Mouse (Mus musculus) layer of hippocampus, adult 11-12 months (tissue): ENCODE measurements at regions not wholly inside any gene's neighbourhood (a gene's known extent, or its start where the extent isn't known, plus 50 kb on each side); places are given as distances from the start of the nearest gene placed in this dataset.

ENCODE experiments used
- DNase-seq: peaks from one replicate; pipeline ENCODE4 v3.0.0; 2022; ENCODE audit warnings: low spot score

DNA sequence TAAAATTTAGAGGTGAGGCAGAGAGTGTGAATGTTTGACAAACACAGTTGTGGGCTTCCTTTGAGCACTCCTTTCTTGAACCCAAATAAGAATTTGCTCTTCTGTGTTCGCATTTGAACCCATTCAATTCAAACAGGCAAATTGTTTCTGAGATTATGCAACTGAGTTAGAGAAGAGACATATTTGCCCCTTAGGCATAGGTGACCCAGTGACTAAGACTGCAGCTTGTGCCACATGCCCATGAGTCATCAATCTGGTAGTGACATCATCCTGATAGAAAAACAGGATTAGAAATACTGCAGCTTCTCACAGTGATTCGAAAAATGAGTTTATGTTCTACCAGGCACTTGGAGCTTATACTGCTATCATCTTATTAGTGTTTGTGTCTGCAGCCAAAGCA is 67.2 kb downstream of the Zfp622 start:
- no peak for DNase-seq

DNA sequence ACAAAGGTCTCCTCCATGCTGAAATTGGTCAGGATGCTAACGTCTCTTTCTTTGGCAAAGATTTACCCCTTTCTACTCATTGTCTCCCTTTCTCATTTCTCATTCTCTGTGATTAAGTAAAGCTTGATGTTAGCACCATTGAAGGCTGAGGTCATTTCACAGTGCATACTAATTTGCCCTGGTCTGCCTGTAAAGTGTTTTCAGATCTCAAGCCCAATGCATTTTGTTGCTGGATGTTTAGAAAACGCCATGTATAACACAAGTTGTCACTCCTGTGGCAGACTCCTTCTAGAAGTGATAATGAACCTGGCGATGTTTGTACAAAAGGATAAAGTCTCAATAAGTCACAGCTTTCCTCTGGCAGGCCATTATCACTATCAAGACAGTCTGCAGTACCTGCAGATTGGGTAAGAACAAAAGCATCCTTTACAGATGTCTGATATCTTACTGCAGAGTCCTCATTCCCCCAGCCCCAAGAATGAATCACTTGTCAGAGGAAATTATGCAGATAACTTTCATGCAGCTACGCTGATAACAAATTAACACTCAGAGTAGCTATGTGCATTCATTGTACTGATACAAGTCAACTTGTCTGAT is 68.7 kb downstream of the Zfp622 start:
- no peak for DNase-seq

DNA sequence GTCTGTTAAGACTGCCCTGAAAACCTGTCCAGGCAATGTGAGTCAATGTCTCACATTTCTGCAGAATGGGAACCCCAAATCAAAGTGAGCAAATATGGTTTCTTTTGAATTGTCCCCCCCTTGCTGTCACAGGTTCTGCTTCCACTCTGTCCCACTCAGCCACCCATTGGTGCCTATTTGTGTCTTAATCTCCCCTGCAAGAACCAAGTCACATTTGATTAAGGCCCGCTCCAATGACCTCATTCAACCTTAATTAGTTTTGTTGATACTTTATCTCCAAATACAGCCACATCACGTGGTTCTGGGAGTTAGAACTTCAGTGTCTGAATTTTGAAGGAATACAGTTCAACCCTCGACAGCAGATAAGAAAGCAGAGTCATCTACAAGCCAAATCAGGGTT is 73.9 kb downstream of the Zfp622 start:
- no peak for DNase-seq

DNA sequence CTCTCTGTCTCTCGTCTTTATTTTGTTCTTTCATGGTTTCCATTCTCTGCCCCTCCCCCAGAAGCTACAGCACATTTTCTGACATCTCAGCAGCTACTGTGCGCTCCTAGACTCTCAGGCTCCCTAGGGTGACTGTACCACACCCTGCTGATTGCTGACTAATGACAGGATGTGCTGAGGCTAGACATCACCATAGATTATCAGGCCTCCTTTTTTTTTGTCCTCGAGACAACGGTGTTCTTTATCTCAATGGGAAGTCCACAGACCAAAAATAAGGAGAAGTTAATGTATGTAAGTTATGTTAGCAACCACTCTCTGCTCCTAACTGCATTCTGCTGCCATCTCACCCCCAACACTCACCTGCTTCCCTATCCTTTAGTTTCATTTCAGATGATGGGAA is 116.0 kb downstream of the Zfp622 start:
- no peak for DNase-seq

DNA sequence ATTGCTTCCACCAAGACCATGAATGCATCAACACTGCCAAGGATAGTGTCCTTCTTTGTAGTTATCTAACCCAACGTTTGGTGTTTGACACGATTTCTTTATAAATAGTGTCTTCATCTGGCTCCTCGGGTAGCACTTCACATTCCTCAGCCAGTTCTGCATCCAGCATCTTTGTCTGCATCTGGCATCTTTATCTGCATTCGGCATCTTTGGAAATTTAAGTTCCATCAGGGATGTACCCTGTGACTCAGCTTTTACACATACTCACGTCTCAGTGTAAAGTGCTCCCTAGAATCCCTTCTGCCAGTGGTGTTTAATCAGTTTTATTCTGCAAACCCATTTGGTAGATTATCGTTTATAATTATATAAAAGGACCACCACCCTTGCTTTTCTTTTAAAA is 123.8 kb downstream of the Zfp622 start:
- DNase-seq = no peak

DNA sequence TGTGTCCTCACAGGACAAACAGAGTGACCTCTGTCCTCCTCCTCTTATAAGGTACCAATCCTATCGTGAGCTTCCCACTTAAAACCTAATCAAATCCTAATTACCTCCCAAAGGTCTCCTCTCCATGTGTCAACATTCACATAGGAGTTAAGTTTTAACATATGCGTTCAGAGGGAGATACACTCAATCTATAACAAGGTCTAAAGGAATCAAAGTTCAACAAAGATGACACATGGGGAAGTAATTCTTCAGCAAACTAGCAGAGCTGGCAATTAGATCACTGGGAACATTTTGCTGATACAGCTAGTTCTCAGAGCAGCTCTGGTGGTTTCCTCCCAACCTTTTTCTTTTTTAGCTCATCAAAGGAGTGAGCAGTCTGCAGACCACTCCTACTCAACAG is 160.0 kb downstream of the Zfp622 start:
- DNase-seq = no peak

DNA sequence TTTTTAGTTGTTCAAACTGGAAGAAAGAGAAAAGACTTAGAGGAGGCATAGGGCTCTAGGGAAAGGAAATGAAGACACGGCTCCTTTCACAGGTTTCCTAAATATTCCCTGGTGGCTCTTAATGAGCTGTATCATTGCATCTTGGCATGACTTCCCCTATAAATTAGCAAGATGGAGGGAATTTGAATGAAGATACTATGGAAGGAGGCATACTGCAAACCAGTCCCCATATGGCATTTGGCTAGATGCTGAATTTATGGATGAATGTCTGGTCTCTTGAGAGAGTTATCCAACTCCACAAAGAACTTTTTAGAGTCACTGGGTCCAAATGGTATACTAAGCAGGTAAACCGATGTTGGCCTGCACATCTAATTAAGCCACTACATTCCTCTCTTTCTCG is 150.3 kb upstream of the March11 start:
- no peak for DNase-seq

DNA sequence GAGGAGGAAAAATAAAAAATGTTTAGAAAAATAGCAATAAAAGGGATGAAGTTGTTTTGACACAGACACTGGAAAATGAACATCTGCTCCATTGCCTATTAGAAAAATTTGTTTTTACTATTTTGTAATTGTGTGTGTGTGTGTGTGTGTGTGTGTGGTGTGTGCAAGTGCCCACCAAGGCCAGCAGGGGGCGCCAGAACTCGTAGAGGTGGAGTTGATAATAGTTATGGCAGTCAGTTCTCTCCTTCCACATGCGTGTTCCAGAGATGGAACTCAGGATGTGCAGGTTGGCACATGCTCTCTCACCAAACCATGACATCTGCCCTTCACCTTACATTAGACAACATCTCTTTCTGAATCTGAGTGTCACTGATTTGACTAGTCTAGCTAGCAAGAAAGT is 123.9 kb upstream of the March11 start:
- no peak for DNase-seq

DNA sequence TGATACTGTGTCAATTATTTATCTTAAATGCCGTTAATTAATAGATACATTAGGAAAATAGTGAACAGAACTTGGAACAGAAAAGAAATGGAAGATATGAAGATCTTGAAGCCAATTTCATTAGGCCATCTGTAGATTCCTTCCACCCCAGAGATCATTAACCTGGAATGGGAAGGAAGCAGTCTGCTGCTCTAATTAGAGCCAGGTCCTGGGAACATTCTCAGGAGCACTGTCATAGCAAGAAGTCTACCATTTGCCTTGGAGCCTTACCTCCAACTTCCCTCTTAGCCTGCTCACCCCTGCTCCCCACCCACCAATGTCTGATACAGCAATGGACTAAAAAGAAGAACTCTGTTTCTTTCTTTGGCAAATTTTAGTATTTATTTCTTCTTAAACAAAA is 113.3 kb upstream of the March11 start:
- DNase-seq = no peak

DNA sequence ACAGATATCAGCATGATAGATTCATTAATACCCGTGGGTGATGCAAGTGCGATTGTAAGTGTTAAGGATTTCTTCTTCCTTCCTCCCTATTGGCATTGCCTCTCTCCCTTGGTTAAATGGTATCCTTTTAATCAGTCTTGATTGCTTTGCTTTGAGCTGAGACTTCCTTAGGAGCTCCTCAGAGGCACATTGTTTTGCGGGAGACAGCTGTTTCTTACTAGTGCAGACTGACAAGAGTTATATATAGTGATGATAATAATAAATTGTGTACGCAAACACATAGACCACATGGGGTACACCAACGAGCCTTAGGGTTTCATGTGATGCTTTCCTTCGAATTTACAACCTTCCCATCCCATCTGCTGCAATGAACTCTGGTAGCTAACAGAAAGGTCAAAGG is 102.0 kb upstream of the March11 start:
- DNase-seq = no peak

DNA sequence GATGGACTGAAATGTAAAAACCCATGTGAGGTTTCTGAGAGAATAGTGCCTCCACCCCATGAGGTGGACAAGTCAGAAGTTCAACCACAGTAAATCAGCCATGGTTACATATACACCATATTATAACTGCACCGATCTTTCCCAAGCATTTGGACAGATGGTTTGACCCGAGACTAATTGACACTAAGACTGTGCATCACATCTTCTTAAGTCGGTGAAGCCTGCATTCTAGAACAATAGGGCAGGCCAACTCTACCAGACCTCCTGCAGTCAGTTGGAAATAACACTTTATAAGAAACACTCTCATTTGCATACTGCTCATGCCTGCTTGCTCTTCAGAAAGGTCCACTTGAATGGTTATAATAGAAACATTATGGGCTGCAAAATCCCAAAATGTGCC is 88.0 kb upstream of the March11 start:
- DNase-seq = no peak

DNA sequence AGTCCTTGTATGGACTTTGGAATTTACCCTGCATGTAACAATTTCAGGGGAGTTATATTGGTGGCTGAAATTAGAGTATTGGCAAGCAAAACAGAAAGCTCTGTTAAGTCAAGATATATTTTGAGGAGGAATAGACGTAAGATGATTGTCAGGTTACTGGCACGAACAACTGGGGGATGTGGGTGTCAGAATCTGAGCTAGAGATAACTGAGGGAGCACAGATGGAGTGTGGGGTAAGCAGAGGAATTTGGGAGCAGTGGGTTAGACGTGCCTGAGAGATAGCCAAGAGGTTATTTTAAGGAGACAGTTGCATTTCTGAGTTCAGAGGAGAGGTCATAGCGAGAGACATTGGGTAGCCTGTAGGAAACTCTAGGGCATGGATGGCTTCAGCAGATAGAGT is 80.2 kb upstream of the March11 start:
- peak; percentile 3 for DNase-seq
